In genomic region chr10:82909382-82909781, GRCm38 (mm10) we compare ENCODE assay signal across 10 mouse cellular contexts. TPM values are rescaled to one million over a fixed set of nuclear protein-coding genes. Genes with fewer than 3 reads are reported as not detected.
A peak's percentile ranks its signal among the peaks of the same experiment; 100 is the strongest.
DNase-seq lines count a peak whose midpoint lies in the region; ATAC-seq and TF ChIP-seq lines count a peak whose summit lies in the region.
"Had no signal": no experiment of that assay in that cellular context is flagged by ENCODE, and none has a peak within 500 bp of the region (broad histone marks: within the 10 kb centered on the region; RNA-seq: fewer than 3 reads in every experiment).

No protein-coding gene starts in this region.

- TF ChIP-seq CTCF in stomach, postnatal 0 days (IDR thresholded peaks at IDR 0.05; ENCODE audit: low read depth), result peak; percentile 90

- H3K36me3 ChIP-seq in heart, embryonic 11.5 days (ENCODE audit: control insufficient read depth, insufficient read depth, low read length), result no peaks in the 10 kb centered on the region
- H3K36me3 ChIP-seq in stomach, postnatal 0 days (ENCODE audit: control insufficient read depth, insufficient read depth, low read length), result no peaks in the 10 kb centered on the region
- H3K36me3 ChIP-seq: stomach, embryonic 15.5 days had no signal

- H3K9me3 ChIP-seq in heart, embryonic 11.5 days (replicated peaks; ENCODE audit: control insufficient read depth, low read length), result no peaks in the 10 kb centered on the region
- H3K9me3 ChIP-seq in stomach, postnatal 0 days (ENCODE audit: control insufficient read depth, low read length), result no peaks in the 10 kb centered on the region
- H3K9me3 ChIP-seq: stomach, embryonic 15.5 days had no signal

- ATAC-seq in heart, embryonic 11.5 days (replicated peaks; ENCODE audit: insufficient number of reproducible peaks, low FRiP score, low TSS enrichment), result no peak
- 0 out of 2 replicates have a peak, but pooled peaks have one; percentile 27 for ATAC-seq in stomach, postnatal 0 days (ENCODE audit: low FRiP score, low TSS enrichment)

- no peak overlapping the region for H3K4me3 ChIP-seq in heart, embryonic 11.5 days (ENCODE audit: low read depth, low read length)
- H3K4me3 ChIP-seq in stomach, postnatal 0 days (ENCODE audit: low read depth, low read length), result no peak overlapping the region
- H3K4me3 ChIP-seq: erythroblast, embryonic 14.5 days; stomach, embryonic 15.5 days had no signal

- H3K9ac ChIP-seq in heart, embryonic 11.5 days (ENCODE audit: low read depth, low read length), result no peak overlapping the region
- H3K9ac ChIP-seq in stomach, postnatal 0 days (ENCODE audit: low read length), result no peak overlapping the region
- H3K9ac ChIP-seq: stomach, embryonic 15.5 days had no signal

- peak overlapping the region; percentile 27 for H3K4me2 ChIP-seq in heart, embryonic 11.5 days
- no peak overlapping the region for H3K4me2 ChIP-seq in stomach, postnatal 0 days (replicated peaks; ENCODE audit: low read depth)
- H3K4me2 ChIP-seq: stomach, embryonic 15.5 days had no signal

- no peak overlapping the region for H3K27ac ChIP-seq in heart, embryonic 11.5 days (ENCODE audit: low read depth, low read length)
- H3K27ac ChIP-seq in stomach, postnatal 0 days (replicated peaks), result no peak overlapping the region
- H3K27ac ChIP-seq: stomach, embryonic 15.5 days had no signal

- DNase-seq in A20 (ENCODE audit: low read depth, low spot score) (peak; percentile 84), adipocyte (ENCODE audit: low spot score) (peak; percentile 87), liver (peak; percentile 61)
- peak; percentile 83 for DNase-seq in embryo, embryonic 11 days
- peak; percentile 73 for DNase-seq in kidney, adult 9 months
- peak; percentile 56 to 73 for DNase-seq in natural killer cell, adult 2 months (ENCODE audit: low spot score in 2 of 2)
- DNase-seq in stomach, postnatal 0 days (ENCODE audit: low spot score), result peak; percentile 59

- no peaks in the 10 kb centered on the region for H3K27me3 ChIP-seq in heart, embryonic 11.5 days (ENCODE audit: control insufficient read depth, insufficient read depth, low read length)
- H3K27me3 ChIP-seq in stomach, postnatal 0 days (ENCODE audit: control insufficient read depth, insufficient read depth, low read length), result no peaks in the 10 kb centered on the region

- 14% methylated on average over 9 of the region's 9 CpGs for WGBS in heart, embryonic 11.5 days (ENCODE audit: insufficient replicate concordance)
- WGBS in stomach, postnatal 0 days, result 13% methylated on average over 9 of the region's 9 CpGs

- TF ChIP-seq EP300 in stomach, postnatal 0 days (optimal IDR thresholded peaks at IDR 0.05), result no peak

- H3K4me1 ChIP-seq in heart, embryonic 11.5 days (ENCODE audit: control insufficient read depth, insufficient read depth, low read length), result no peaks in the 10 kb centered on the region
- no peaks in the 10 kb centered on the region for H3K4me1 ChIP-seq in stomach, postnatal 0 days (replicated peaks; ENCODE audit: control insufficient read depth, insufficient read depth)
- H3K4me1 ChIP-seq: stomach, embryonic 15.5 days had no signal

RNA-seq across cellular contexts. Expression of gene Eid3, which starts 43.0 kb away (rescaled TPM):
- 0.20 and 0.23 TPM in 2 replicates for polyA plus RNA-seq in heart, embryonic 11.5 days (2014; fragmentation: Nextera tagmentation; extraction: Ambion mirVana)
- 0.36 and 0.38 TPM in 2 replicates for polyA plus RNA-seq in stomach, postnatal 0 days (2015; fragmentation: Nextera tagmentation; extraction: Ambion mirVana)
